Mouse (Mus musculus): ENCODE measurements around the gene Ttc26. TPM values are rescaled to one million over a fixed set of nuclear protein-coding genes. Genes with fewer than 3 reads are reported as not detected.
A peak's percentile ranks its signal among the peaks of the same experiment; 100 is the strongest.

Gene Ttc26
- polyA plus RNA-seq (2016; fragmentation: Nextera tagmentation; extraction: Ambion mirVana), result 13.3 and 14.0 TPM in 2 replicates

GRCm38 (mm10) chr6:38381129-38381771 lies at the start of gene Ttc26:
TSS of gene Ttc26 (plus strand) at chr6:38381469.
- Histone ChIP-seq H3K27ac (no peak within 1 kb of the TSS), H3K9ac (replicated peaks) (peak within 1 kb of the TSS; percentile 56), H3K27me3 (no peaks in the 10 kb centered on the region), H3K9me3 (no peaks in the 10 kb centered on the region), H3K4me2 (peak within 1 kb of the TSS; percentile 67), H3K4me3 (replicated peaks) (peak within 1 kb of the TSS; percentile 62), H3K36me3 (peaks cover 8% of the 10 kb centered on the region), H3K4me1 (replicated peaks) (0 out of 2 replicates have a peak, but pooled peaks cover 4% of the 10 kb centered on the region)
- under 1% methylated on average over 26 of the region's 26 CpGs for WGBS
- ATAC-seq (ENCODE audit: insufficient number of reproducible peaks, insufficient read depth, low FRiP score, low TSS enrichment, low read depth), result peak; percentile 68; the same call in 1 of the 2 replicates

- WGBS, result 77% methylated on average over 6 of the region's 6 CpGs
Measured at GRCm38 (mm10) chr6:38335264-38335663, 46.0 kb upstream of the Ttc26 start.

DNA sequence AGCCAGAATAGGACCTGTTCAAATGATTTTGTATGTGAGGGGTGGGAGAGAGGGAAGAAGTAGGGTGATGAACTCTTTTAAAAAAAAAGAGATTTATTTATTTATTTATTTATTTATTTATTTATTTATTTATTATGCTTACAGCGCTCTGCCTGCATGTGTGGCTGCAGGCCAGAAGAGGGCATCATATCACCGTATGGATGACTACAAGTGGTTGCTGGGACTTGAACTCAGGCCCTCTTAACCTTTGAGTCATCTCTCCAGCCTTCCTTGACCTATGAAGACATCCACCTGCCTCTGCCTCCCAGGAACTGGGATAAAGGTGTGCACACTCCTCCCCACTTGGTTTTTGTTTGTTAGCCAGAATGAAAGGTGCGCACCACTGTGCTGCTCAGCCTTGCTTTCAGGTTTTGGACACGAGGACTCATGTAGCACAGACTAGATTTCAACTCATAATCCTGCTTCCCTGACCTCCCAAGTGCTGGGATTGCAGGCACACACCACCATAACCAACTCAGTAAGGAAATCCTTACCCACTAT lies 44.0 kb upstream of the Ttc26 start:
- ATAC-seq (ENCODE audit: insufficient number of reproducible peaks, insufficient read depth, low FRiP score, low TSS enrichment, low read depth), result no peak
- H3K27ac ChIP-seq, result no peak overlapping the region
- no peaks in the 10 kb centered on the region for H3K27me3 ChIP-seq
- H3K4me3 ChIP-seq (replicated peaks), result no peak overlapping the region
- H3K9me3 ChIP-seq, result no peaks in the 10 kb centered on the region
- no peaks in the 10 kb centered on the region for H3K4me1 ChIP-seq (replicated peaks)
- 85% methylated on average over 4 of the region's 4 CpGs for WGBS
- H3K9ac ChIP-seq (replicated peaks), result no peak overlapping the region
- H3K36me3 ChIP-seq, result no peaks in the 10 kb centered on the region
- H3K4me2 ChIP-seq, result no peak overlapping the region

More at GRCm38 (mm10) chr6:38335264-38335663, 46.0 kb upstream of the Ttc26 start:
- Histone ChIP-seq H3K36me3 (no peaks in the 10 kb centered on the region), H3K4me3 (replicated peaks) (no peak overlapping the region), H3K4me2 (no peak overlapping the region), H3K9ac (replicated peaks) (no peak overlapping the region), H3K27ac (no peak overlapping the region), H3K27me3 (no peaks in the 10 kb centered on the region), H3K4me1 (replicated peaks) (no peaks in the 10 kb centered on the region), H3K9me3 (no peaks in the 10 kb centered on the region)
- ATAC-seq (ENCODE audit: insufficient number of reproducible peaks, insufficient read depth, low FRiP score, low TSS enrichment, low read depth), result no peak

GRCm38 (mm10) chr6:38337951-38338350 lies 43.3 kb upstream of the Ttc26 start:
- H3K9me3 ChIP-seq, result no peaks in the 10 kb centered on the region
- H3K27me3 ChIP-seq, result no peaks in the 10 kb centered on the region
- H3K4me2 ChIP-seq, result no peak overlapping the region
- 81% methylated on average over 6 of the region's 6 CpGs for WGBS
- no peaks in the 10 kb centered on the region for H3K36me3 ChIP-seq
- no peak overlapping the region for H3K27ac ChIP-seq
- no peak for ATAC-seq (ENCODE audit: insufficient number of reproducible peaks, insufficient read depth, low FRiP score, low TSS enrichment, low read depth)
- no peak overlapping the region for H3K4me3 ChIP-seq (replicated peaks)
- no peaks in the 10 kb centered on the region for H3K4me1 ChIP-seq (replicated peaks)
- H3K9ac ChIP-seq (replicated peaks), result no peak overlapping the region

DNA sequence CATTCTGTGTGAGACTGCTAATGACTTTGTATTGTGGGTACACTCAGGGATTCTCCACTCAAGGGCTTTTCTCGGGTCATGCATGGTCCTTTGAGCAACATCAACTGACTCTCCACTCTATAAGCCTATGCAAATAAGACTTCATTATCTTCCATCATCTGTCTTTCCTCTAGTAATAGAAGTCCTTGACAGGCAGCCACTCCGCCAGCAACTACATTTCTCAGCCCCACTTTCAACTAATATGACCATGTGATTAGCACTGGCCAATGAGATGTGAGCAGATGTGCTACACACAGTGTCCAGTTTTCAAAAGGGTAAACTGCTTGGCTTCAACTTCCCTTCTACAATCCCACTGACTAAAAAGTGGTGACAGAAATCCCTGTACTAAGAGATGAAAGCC lies 42.2 kb upstream of the Ttc26 start:
- no peaks in the 10 kb centered on the region for H3K4me1 ChIP-seq (replicated peaks)
- no peaks in the 10 kb centered on the region for H3K36me3 ChIP-seq
- no peaks in the 10 kb centered on the region for H3K9me3 ChIP-seq
- H3K9ac ChIP-seq (replicated peaks), result no peak overlapping the region
- no peaks in the 10 kb centered on the region for H3K27me3 ChIP-seq
- no peak overlapping the region for H3K27ac ChIP-seq
- H3K4me2 ChIP-seq, result no peak overlapping the region
- 75% methylated on average over 2 of the region's 2 CpGs for WGBS
- no peak overlapping the region for H3K4me3 ChIP-seq (replicated peaks)
- no peak for ATAC-seq (ENCODE audit: insufficient number of reproducible peaks, insufficient read depth, low FRiP score, low TSS enrichment, low read depth)

- WGBS, result 63% methylated on average over 11 of the region's 11 CpGs
- H3K27me3 ChIP-seq, result no peaks in the 10 kb centered on the region
- H3K36me3 ChIP-seq, result no peaks in the 10 kb centered on the region
Measured at GRCm38 (mm10) chr6:38341751-38342665, 39.3 kb upstream of the Ttc26 start.

DNA sequence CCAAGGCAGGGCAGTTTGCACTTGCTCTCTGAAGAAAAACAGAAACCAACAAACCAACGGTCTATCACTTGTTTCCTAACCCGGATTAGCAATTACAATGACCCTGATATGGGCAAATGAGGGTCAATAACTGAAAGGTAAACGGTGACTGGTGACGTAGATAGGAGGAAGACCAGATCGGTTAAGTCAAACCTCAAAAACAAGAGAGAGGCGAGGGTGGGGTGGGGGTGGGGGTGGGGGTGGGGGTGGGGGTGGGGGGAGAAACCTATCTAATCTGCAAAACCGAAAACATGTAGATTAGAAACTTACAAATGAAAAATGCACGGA lies 38.6 kb upstream of the Ttc26 start:
- no peak for ATAC-seq (ENCODE audit: insufficient number of reproducible peaks, insufficient read depth, low FRiP score, low TSS enrichment, low read depth)
- 67% methylated on average over 8 of the region's 8 CpGs for whole genome bisulfite sequencing
- H3K9ac ChIP-seq (replicated peaks), result no peak overlapping the region
- no peaks in the 10 kb centered on the region for H3K36me3 ChIP-seq
- no peaks in the 10 kb centered on the region for H3K4me1 ChIP-seq (replicated peaks)
- H3K27me3 ChIP-seq, result no peaks in the 10 kb centered on the region
- no peaks in the 10 kb centered on the region for H3K9me3 ChIP-seq
- no peak overlapping the region for H3K4me2 ChIP-seq
- H3K27ac ChIP-seq, result no peak overlapping the region
- H3K4me3 ChIP-seq (replicated peaks), result no peak overlapping the region

More at GRCm38 (mm10) chr6:38341751-38342665, 39.3 kb upstream of the Ttc26 start:
- Histone ChIP-seq H3K27ac (no peak overlapping the region), H3K4me1 (replicated peaks) (no peaks in the 10 kb centered on the region), H3K4me3 (replicated peaks) (no peak overlapping the region), H3K4me2 (no peak overlapping the region), H3K9ac (replicated peaks) (no peak overlapping the region), H3K9me3 (no peaks in the 10 kb centered on the region)
- no peak for ATAC-seq (ENCODE audit: insufficient number of reproducible peaks, insufficient read depth, low FRiP score, low TSS enrichment, low read depth)

- no peaks in the 10 kb centered on the region for H3K4me1 ChIP-seq (replicated peaks)
- no peak overlapping the region for H3K9ac ChIP-seq (replicated peaks)
- ATAC-seq (ENCODE audit: insufficient number of reproducible peaks, insufficient read depth, low FRiP score, low TSS enrichment, low read depth), result no peak
- no peaks in the 10 kb centered on the region for H3K27me3 ChIP-seq
- H3K4me2 ChIP-seq, result no peak overlapping the region
- 70% methylated on average over 3 of the region's 3 CpGs for WGBS
- no peaks in the 10 kb centered on the region for H3K9me3 ChIP-seq
- H3K36me3 ChIP-seq, result no peaks in the 10 kb centered on the region
- no peak overlapping the region for H3K4me3 ChIP-seq (replicated peaks)
- no peak overlapping the region for H3K27ac ChIP-seq
Measured at GRCm38 (mm10) chr6:38343581-38343980, 37.7 kb upstream of the Ttc26 start.

- no peak overlapping the region for H3K27ac ChIP-seq
- no peak overlapping the region for H3K4me2 ChIP-seq
- H3K36me3 ChIP-seq, result no peaks in the 10 kb centered on the region
- no peaks in the 10 kb centered on the region for H3K27me3 ChIP-seq
- ATAC-seq (ENCODE audit: insufficient number of reproducible peaks, insufficient read depth, low FRiP score, low TSS enrichment, low read depth), result no peak
- no peak overlapping the region for H3K4me3 ChIP-seq (replicated peaks)
- no peaks in the 10 kb centered on the region for H3K9me3 ChIP-seq
- H3K4me1 ChIP-seq (replicated peaks), result no peaks in the 10 kb centered on the region
- WGBS, result 80% methylated on average over 7 of the region's 7 CpGs
- H3K9ac ChIP-seq (replicated peaks), result no peak overlapping the region
Measured at GRCm38 (mm10) chr6:38344006-38344670, 37.1 kb upstream of the Ttc26 start.

- Histone ChIP-seq H3K4me1 (replicated peaks) (no peaks in the 10 kb centered on the region), H3K27me3 (peaks cover 6% of the 10 kb centered on the region)
Measured at GRCm38 (mm10) chr6:38345796-38346195, 35.5 kb upstream of the Ttc26 start.

GRCm38 (mm10) chr6:38347875-38348274 lies 33.4 kb upstream of the Ttc26 start:
- 84% methylated on average over 5 of the region's 5 CpGs for WGBS
- peaks cover 23% of the 10 kb centered on the region for H3K27me3 ChIP-seq
- no peak overlapping the region for H3K4me3 ChIP-seq (replicated peaks)
- no peak overlapping the region for H3K9ac ChIP-seq (replicated peaks)
- no peaks in the 10 kb centered on the region for H3K36me3 ChIP-seq
- H3K4me1 ChIP-seq (replicated peaks), result no peaks in the 10 kb centered on the region
- no peaks in the 10 kb centered on the region for H3K9me3 ChIP-seq
- H3K27ac ChIP-seq, result no peak overlapping the region
- no peak overlapping the region for H3K4me2 ChIP-seq
- no peak for ATAC-seq (ENCODE audit: insufficient number of reproducible peaks, insufficient read depth, low FRiP score, low TSS enrichment, low read depth)

More at GRCm38 (mm10) chr6:38345796-38346195, 35.5 kb upstream of the Ttc26 start:
- Histone ChIP-seq H3K4me3 (replicated peaks) (no peak overlapping the region), H3K9me3 (no peaks in the 10 kb centered on the region), H3K36me3 (no peaks in the 10 kb centered on the region), H3K4me2 (no peak overlapping the region), H3K27ac (no peak overlapping the region), H3K9ac (replicated peaks) (no peak overlapping the region)
- WGBS, result 55% methylated on average over 7 of the region's 7 CpGs
- ATAC-seq (ENCODE audit: insufficient number of reproducible peaks, insufficient read depth, low FRiP score, low TSS enrichment, low read depth), result no peak
